Mouse (Mus musculus) limb, embryonic 13.5 days (tissue): ENCODE measurements around the gene Mbd3. TPM values are rescaled to one million over a fixed set of nuclear protein-coding genes. Genes with fewer than 3 reads are reported as not detected.

Experiments
- ATAC-seq: fragments of 200-750 bp; cut with Nextera tagmentation; 2 replicates; pipeline ENCODE4 v1.8.0; 2017; ENCODE audit warnings: low read depth, moderate number of reproducible peaks, moderate TSS enrichment; ENCODE audit not compliant: low FRiP score
- H3K27ac ChIP-seq: fragments of 300-500 bp; sonication (generic); 2 replicates; pipeline ENCODE4 v1.5.1; 2015; ENCODE audit warnings: inconsistent platforms, mild to moderate bottlenecking, moderate library complexity
- H3K27me3 ChIP-seq: fragments of 300-500 bp; sonication (generic); 2 replicates; pipeline ENCODE4 v1.6.1; 2015; ENCODE audit warnings: mild to moderate bottlenecking, inconsistent platforms
- H3K36me3 ChIP-seq: fragments of 300-500 bp; sonication (generic); 2 replicates; pipeline ENCODE4 v1.6.1; 2015; ENCODE audit warnings: inconsistent platforms, mild to moderate bottlenecking, moderate library complexity
- H3K4me1 ChIP-seq: fragments of 300-500 bp; sonication (generic); 2 replicates; pipeline ENCODE4 v1.6.1; 2015; ENCODE audit warnings: inconsistent platforms
- H3K4me2 ChIP-seq: fragments of 300-500 bp; sonication (generic); replicated peaks from 2 replicates; pipeline ENCODE4 v1.6.1; 2015; ENCODE audit warnings: inconsistent platforms, mild to moderate bottlenecking, moderate library complexity
- H3K4me3 ChIP-seq: fragments of 300-500 bp; sonication (generic); 2 replicates; pipeline ENCODE4 v1.5.1; 2015; ENCODE audit warnings: moderate library complexity, mild to moderate bottlenecking, inconsistent platforms
- H3K9ac ChIP-seq: fragments of 300-500 bp; sonication (generic); 2 replicates; pipeline ENCODE4 v1.6.1; 2015; ENCODE audit warnings: mild to moderate bottlenecking, inconsistent platforms
- H3K9me3 ChIP-seq: fragments of 300-500 bp; sonication (generic); 2 replicates; pipeline ENCODE4 v1.6.1; 2016; ENCODE audit warnings: inconsistent platforms
- WGBS: fragments of 180-500 bp; shearing (Covaris S2); methylation state at CpG from one replicate; pipeline ENCODE4 v1.1.7; 2015; 5-methylcytosine and 5-hydroxymethylcytosine counted together
- polyA plus RNA-seq: library from polyadenylated mRNA; unstranded; fragments of >200 nt; fragmentation: Nextera tagmentation; extraction: Ambion mirVana; gene quantifications from 2 replicates; pipeline ENCODE4 v1.2.1, GENCODE M21; 2015

Mbd3 gene
- polyA plus RNA-seq, 1 experiment from 2014 or later: 276 TPM

- peaks cover 32% of the 10 kb centered on the region for H3K4me1 ChIP-seq
- no peaks in the 10 kb centered on the region for H3K9me3 ChIP-seq
- H3K4me3 ChIP-seq: peak overlapping the region; percentile 97; the same call in 1 of the 2 replicates
- peaks cover 52% of the 10 kb centered on the region for H3K36me3 ChIP-seq
- H3K9ac ChIP-seq: peak overlapping the region; percentile 78; the same call in 1 of the 2 replicates
- WGBS: 23% methylated on average over 2 of the region's 2 CpGs
- peak overlapping the region; percentile 95; the same call in 1 of the 2 replicates for H3K4me2 ChIP-seq
- no peak overlapping the region for H3K27ac ChIP-seq
- no peaks in the 10 kb centered on the region for H3K27me3 ChIP-seq
- no peak for ATAC-seq
Measured at GRCm38 (mm10) chr10:80388731-80389130, 10.6 kb downstream of the Mbd3 start.

GRCm38 (mm10) chr10:80387522-80387959 lies 11.8 kb downstream of the Mbd3 start, which contains the start of gene Mex3d:
Gene Mex3d (minus strand): TSS chr10:80387659.
- Histone ChIP-seq H3K9ac (peak within 1 kb of the TSS; percentile 99), H3K4me1 (peaks cover 41% of the 10 kb centered on the region), H3K36me3 (peaks cover 52% of the 10 kb centered on the region), H3K4me3 (peak within 1 kb of the TSS; percentile 97), H3K9me3 (no peaks in the 10 kb centered on the region), H3K27me3 (no peaks in the 10 kb centered on the region), H3K27ac (peak within 1 kb of the TSS; percentile 80), H3K4me2 (peak within 1 kb of the TSS; percentile 95)
- peak; percentile 45 for ATAC-seq
- WGBS: 0% methylated on average over 8 of the region's 61 CpGs

GRCm38 (mm10) chr10:80386735-80387471 lies 12.4 kb downstream of the Mbd3 start:
- H3K36me3 ChIP-seq: peaks cover 52% of the 10 kb centered on the region
- WGBS: under 1% methylated on average over 78 of the region's 94 CpGs
- ATAC-seq: 0 out of 2 replicates have a peak, but pooled peaks have one; percentile 0

GRCm38 (mm10) chr10:80385811-80386734 lies 13.3 kb downstream of the Mbd3 start:
- peak overlapping the region; percentile 95 for H3K4me2 ChIP-seq
- peak; percentile 39 for ATAC-seq
- WGBS: under 1% methylated on average over 34 of the region's 34 CpGs
- peak overlapping the region; percentile 97 for H3K4me3 ChIP-seq
- H3K36me3 ChIP-seq: peaks cover 52% of the 10 kb centered on the region
- H3K27ac ChIP-seq: peak overlapping the region; percentile 80
- peaks cover 45% of the 10 kb centered on the region for H3K4me1 ChIP-seq
- H3K9ac ChIP-seq: peak overlapping the region; percentile 99
- no peaks in the 10 kb centered on the region for H3K27me3 ChIP-seq
- H3K9me3 ChIP-seq: no peaks in the 10 kb centered on the region

More at GRCm38 (mm10) chr10:80386735-80387471, 12.4 kb downstream of the Mbd3 start:
- peak overlapping the region; percentile 97 for H3K4me3 ChIP-seq
- peak overlapping the region; percentile 80 for H3K27ac ChIP-seq
- peak overlapping the region; percentile 99 for H3K9ac ChIP-seq
- no peaks in the 10 kb centered on the region for H3K27me3 ChIP-seq
- peaks cover 41% of the 10 kb centered on the region for H3K4me1 ChIP-seq
- H3K9me3 ChIP-seq: no peaks in the 10 kb centered on the region
- H3K4me2 ChIP-seq: peak overlapping the region; percentile 95

GRCm38 (mm10) chr10:80385310-80385709 lies 14.0 kb downstream of the Mbd3 start:
- H3K9me3 ChIP-seq: no peaks in the 10 kb centered on the region
- H3K27me3 ChIP-seq: no peaks in the 10 kb centered on the region
- peaks cover 51% of the 10 kb centered on the region for H3K36me3 ChIP-seq
- H3K27ac ChIP-seq: peak overlapping the region; percentile 80
- ATAC-seq: no peak
- peak overlapping the region; percentile 97 for H3K4me3 ChIP-seq
- peak overlapping the region; percentile 95 for H3K4me2 ChIP-seq
- 15% methylated on average over 7 of the region's 7 CpGs for WGBS
- peak overlapping the region; percentile 99 for H3K9ac ChIP-seq
- peaks cover 46% of the 10 kb centered on the region for H3K4me1 ChIP-seq

- 71% methylated on average over 7 of the region's 7 CpGs for WGBS
- no peak overlapping the region; the same call in 1 of the 2 replicates for H3K27ac ChIP-seq
- no peak for ATAC-seq
- no peaks in the 10 kb centered on the region for H3K27me3 ChIP-seq
- H3K9ac ChIP-seq: peak overlapping the region; percentile 99
- H3K9me3 ChIP-seq: no peaks in the 10 kb centered on the region
- H3K4me2 ChIP-seq: peak overlapping the region; percentile 95
- peak overlapping the region; percentile 97 for H3K4me3 ChIP-seq
- H3K36me3 ChIP-seq: peaks cover 51% of the 10 kb centered on the region
- peaks cover 46% of the 10 kb centered on the region for H3K4me1 ChIP-seq
Measured at GRCm38 (mm10) chr10:80384709-80385108, 14.6 kb downstream of the Mbd3 start.

- Histone ChIP-seq H3K4me2 (peak overlapping the region; percentile 95), H3K4me1 (peaks cover 46% of the 10 kb centered on the region), H3K9ac (peak overlapping the region; percentile 99), H3K27me3 (no peaks in the 10 kb centered on the region), H3K9me3 (no peaks in the 10 kb centered on the region), H3K36me3 (peaks cover 56% of the 10 kb centered on the region), H3K4me3 (peak overlapping the region; percentile 97), H3K27ac (no peak overlapping the region)
- WGBS: 88% methylated on average over 4 of the region's 4 CpGs
- no peak for ATAC-seq
Measured at GRCm38 (mm10) chr10:80384115-80384639, 15.2 kb downstream of the Mbd3 start.

- H3K36me3 ChIP-seq: peaks cover 56% of the 10 kb centered on the region
- peak overlapping the region; percentile 95; the same call in 1 of the 2 replicates for H3K4me2 ChIP-seq
- no peak for ATAC-seq
- no peaks in the 10 kb centered on the region for H3K27me3 ChIP-seq
- 60% methylated on average over 4 of the region's 4 CpGs for WGBS
- no peak overlapping the region for H3K27ac ChIP-seq
- H3K4me1 ChIP-seq: peaks cover 40% of the 10 kb centered on the region
- 0 out of 2 replicates have a peak overlapping the region, but pooled peaks have one; percentile 5 for H3K9ac ChIP-seq
- H3K4me3 ChIP-seq: peak overlapping the region; percentile 12; the same call in 1 of the 2 replicates
- H3K9me3 ChIP-seq: no peaks in the 10 kb centered on the region
Measured at GRCm38 (mm10) chr10:80383431-80383830, 15.9 kb downstream of the Mbd3 start.

- WGBS: 78% methylated on average over 7 of the region's 7 CpGs
- Histone ChIP-seq H3K36me3 (peaks cover 56% of the 10 kb centered on the region), H3K4me3 (0 out of 2 replicates have a peak overlapping the region, but pooled peaks have one; percentile 12), H3K27ac (no peak overlapping the region), H3K4me2 (peak overlapping the region; percentile 95; the same call in 1 of the 2 replicates), H3K4me1 (peaks cover 34% of the 10 kb centered on the region), H3K9me3 (no peaks in the 10 kb centered on the region), H3K27me3 (no peaks in the 10 kb centered on the region), H3K9ac (no peak overlapping the region)
- ATAC-seq: no peak
Measured at GRCm38 (mm10) chr10:80382641-80383365, 16.5 kb downstream of the Mbd3 start.

- H3K9ac ChIP-seq: no peak overlapping the region
- no peak overlapping the region for H3K4me3 ChIP-seq
- 49% methylated on average over 10 of the region's 10 CpGs for WGBS
- peaks cover 32% of the 10 kb centered on the region for H3K36me3 ChIP-seq
- H3K4me1 ChIP-seq: 0 out of 2 replicates have a peak, but pooled peaks cover 5% of the 10 kb centered on the region
- no peaks in the 10 kb centered on the region for H3K9me3 ChIP-seq
- H3K4me2 ChIP-seq: no peak overlapping the region
- no peak overlapping the region for H3K27ac ChIP-seq
- ATAC-seq: no peak
- no peaks in the 10 kb centered on the region for H3K27me3 ChIP-seq
Measured at GRCm38 (mm10) chr10:80377716-80378115, 21.6 kb downstream of the Mbd3 start.

GRCm38 (mm10) chr10:80376160-80376559 lies 23.2 kb downstream of the Mbd3 start:
- no peak overlapping the region for H3K4me3 ChIP-seq
- no peak overlapping the region for H3K27ac ChIP-seq
- WGBS: 2% methylated on average over 7 of the region's 7 CpGs
- no peaks in the 10 kb centered on the region for H3K27me3 ChIP-seq
- H3K4me2 ChIP-seq: no peak overlapping the region
- no peak overlapping the region for H3K9ac ChIP-seq
- peaks cover 16% of the 10 kb centered on the region for H3K36me3 ChIP-seq
- peaks cover 9% of the 10 kb centered on the region; the same call in 1 of the 2 replicates for H3K4me1 ChIP-seq
- no peaks in the 10 kb centered on the region for H3K9me3 ChIP-seq
- ATAC-seq: no peak
